Mouse (Mus musculus): ENCODE results near the gene Heatr5a. TPM values are rescaled to one million over a fixed set of nuclear protein-coding genes. Genes with fewer than 3 reads are reported as not detected.
A peak's percentile ranks its signal among the peaks of the same experiment; 100 is the strongest.

The Heatr5a gene
- polyA plus RNA-seq, 1 experiment from 2014 or later, result 12.1 TPM

GRCm38 (mm10) chr12:51871446-51872144 is 99.5 kb downstream of the Heatr5a start:
- Histone ChIP-seq H3K27ac (no peak overlapping the region), H3K27me3 (no peaks in the 10 kb centered on the region)
- 66% methylated on average over 11 of the region's 11 CpGs for WGBS

DNA sequence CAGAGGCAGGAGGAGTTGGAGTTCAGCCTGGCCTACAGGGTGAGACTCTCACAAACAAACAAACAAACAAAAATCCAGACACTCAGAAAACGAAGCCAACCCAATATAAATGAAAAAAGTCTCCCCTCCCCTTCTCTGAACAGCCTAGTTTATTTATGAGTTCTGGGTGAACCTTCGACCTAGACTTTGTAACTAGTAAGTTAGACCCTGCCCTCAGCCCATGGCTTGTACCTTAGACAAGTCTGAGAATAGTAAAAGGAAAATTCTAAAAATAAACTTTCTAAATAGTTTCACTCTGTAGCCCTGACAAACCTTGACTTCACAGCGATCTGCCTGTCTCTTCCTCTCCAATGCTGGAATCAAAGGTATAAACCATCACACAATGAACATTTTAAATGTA is 101.6 kb downstream of the Heatr5a start:
- Histone ChIP-seq H3K9ac (no peak overlapping the region), H3K4me1 (peaks cover 18% of the 10 kb centered on the region; the same call in 1 of the 2 replicates), H3K36me3 (peaks cover 9% of the 10 kb centered on the region), H3K4me3 (no peak overlapping the region), H3K4me2 (no peak overlapping the region), H3K9me3 (no peaks in the 10 kb centered on the region), H3K27me3 (no peaks in the 10 kb centered on the region), H3K27ac (no peak overlapping the region)
- no peak for ATAC-seq (ENCODE audit: insufficient number of reproducible peaks, low FRiP score, low TSS enrichment, low read depth)
- WGBS, result 52% methylated on average over 3 of the region's 3 CpGs

More at GRCm38 (mm10) chr12:51871446-51872144, 99.5 kb downstream of the Heatr5a start:
- H3K36me3 ChIP-seq, result peaks cover 15% of the 10 kb centered on the region
- H3K9me3 ChIP-seq, result no peaks in the 10 kb centered on the region
- H3K9ac ChIP-seq, result no peak overlapping the region
- no peaks in the 10 kb centered on the region for H3K4me1 ChIP-seq
- no peak overlapping the region for H3K4me3 ChIP-seq
- H3K4me2 ChIP-seq, result no peak overlapping the region
- ATAC-seq (ENCODE audit: insufficient number of reproducible peaks, low FRiP score, low TSS enrichment, low read depth), result no peak

- H3K4me3 ChIP-seq, result no peak overlapping the region
- ATAC-seq (ENCODE audit: insufficient number of reproducible peaks, low FRiP score, low TSS enrichment, low read depth), result no peak
- 81% methylated on average over 8 of the region's 8 CpGs for WGBS
- no peaks in the 10 kb centered on the region for H3K36me3 ChIP-seq
- H3K9ac ChIP-seq, result no peak overlapping the region
- H3K9me3 ChIP-seq, result no peaks in the 10 kb centered on the region
- H3K27ac ChIP-seq, result no peak overlapping the region
- no peaks in the 10 kb centered on the region for H3K27me3 ChIP-seq
- H3K4me2 ChIP-seq, result no peak overlapping the region
- peaks cover 19% of the 10 kb centered on the region; the same call in 1 of the 2 replicates for H3K4me1 ChIP-seq
Observed at GRCm38 (mm10) chr12:51867076-51867475, 104.0 kb downstream of the Heatr5a start.

GRCm38 (mm10) chr12:51866226-51866910 is 104.8 kb downstream of the Heatr5a start:
- H3K4me2 ChIP-seq, result no peak overlapping the region
- H3K27ac ChIP-seq, result peak overlapping the region; percentile 50
- H3K36me3 ChIP-seq, result no peaks in the 10 kb centered on the region
- no peak for ATAC-seq (ENCODE audit: insufficient number of reproducible peaks, low FRiP score, low TSS enrichment, low read depth)
- no peaks in the 10 kb centered on the region for H3K9me3 ChIP-seq
- H3K9ac ChIP-seq, result no peak overlapping the region
- no peaks in the 10 kb centered on the region for H3K27me3 ChIP-seq
- peaks cover 19% of the 10 kb centered on the region; the same call in 1 of the 2 replicates for H3K4me1 ChIP-seq
- no peak overlapping the region for H3K4me3 ChIP-seq
- WGBS, result 55% methylated on average over 13 of the region's 13 CpGs

DNA sequence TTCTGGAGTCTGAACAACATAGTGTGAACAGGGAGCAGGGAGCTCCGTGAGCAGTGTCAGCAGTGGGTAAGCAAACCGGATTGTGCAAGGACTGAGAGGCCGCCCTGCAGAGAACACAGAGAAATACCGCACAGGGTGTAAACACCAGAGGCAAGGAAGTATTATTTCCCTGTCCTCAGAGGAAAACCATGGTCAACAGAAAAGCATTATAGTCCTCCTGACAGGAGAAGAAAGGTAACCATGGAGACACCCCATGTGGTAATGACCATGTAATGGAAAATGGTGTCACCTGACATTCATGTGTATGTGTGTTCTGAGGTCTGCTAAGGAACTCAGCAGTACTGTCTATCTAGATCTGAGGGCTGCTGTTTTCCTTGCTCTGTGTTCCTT is 105.3 kb downstream of the Heatr5a start:
- Histone ChIP-seq H3K36me3 (no peaks in the 10 kb centered on the region), H3K4me1 (peaks cover 19% of the 10 kb centered on the region; the same call in 1 of the 2 replicates), H3K27me3 (no peaks in the 10 kb centered on the region), H3K27ac (peak overlapping the region; percentile 50), H3K9ac (no peak overlapping the region), H3K4me3 (no peak overlapping the region), H3K4me2 (no peak overlapping the region), H3K9me3 (no peaks in the 10 kb centered on the region)
- WGBS, result 34% methylated on average over 4 of the region's 4 CpGs
- ATAC-seq (ENCODE audit: insufficient number of reproducible peaks, low FRiP score, low TSS enrichment, low read depth), result no peak

- Histone ChIP-seq H3K27me3 (no peaks in the 10 kb centered on the region), H3K9me3 (no peaks in the 10 kb centered on the region), H3K4me1 (peaks cover 19% of the 10 kb centered on the region; the same call in 1 of the 2 replicates), H3K4me3 (no peak overlapping the region), H3K4me2 (no peak overlapping the region), H3K9ac (no peak overlapping the region), H3K27ac (no peak overlapping the region), H3K36me3 (no peaks in the 10 kb centered on the region)
- ATAC-seq (ENCODE audit: insufficient number of reproducible peaks, low FRiP score, low TSS enrichment, low read depth), result no peak
- 50% methylated on average over 9 of the region's 9 CpGs for WGBS
Observed at GRCm38 (mm10) chr12:51865061-51865789, 105.9 kb downstream of the Heatr5a start.

DNA sequence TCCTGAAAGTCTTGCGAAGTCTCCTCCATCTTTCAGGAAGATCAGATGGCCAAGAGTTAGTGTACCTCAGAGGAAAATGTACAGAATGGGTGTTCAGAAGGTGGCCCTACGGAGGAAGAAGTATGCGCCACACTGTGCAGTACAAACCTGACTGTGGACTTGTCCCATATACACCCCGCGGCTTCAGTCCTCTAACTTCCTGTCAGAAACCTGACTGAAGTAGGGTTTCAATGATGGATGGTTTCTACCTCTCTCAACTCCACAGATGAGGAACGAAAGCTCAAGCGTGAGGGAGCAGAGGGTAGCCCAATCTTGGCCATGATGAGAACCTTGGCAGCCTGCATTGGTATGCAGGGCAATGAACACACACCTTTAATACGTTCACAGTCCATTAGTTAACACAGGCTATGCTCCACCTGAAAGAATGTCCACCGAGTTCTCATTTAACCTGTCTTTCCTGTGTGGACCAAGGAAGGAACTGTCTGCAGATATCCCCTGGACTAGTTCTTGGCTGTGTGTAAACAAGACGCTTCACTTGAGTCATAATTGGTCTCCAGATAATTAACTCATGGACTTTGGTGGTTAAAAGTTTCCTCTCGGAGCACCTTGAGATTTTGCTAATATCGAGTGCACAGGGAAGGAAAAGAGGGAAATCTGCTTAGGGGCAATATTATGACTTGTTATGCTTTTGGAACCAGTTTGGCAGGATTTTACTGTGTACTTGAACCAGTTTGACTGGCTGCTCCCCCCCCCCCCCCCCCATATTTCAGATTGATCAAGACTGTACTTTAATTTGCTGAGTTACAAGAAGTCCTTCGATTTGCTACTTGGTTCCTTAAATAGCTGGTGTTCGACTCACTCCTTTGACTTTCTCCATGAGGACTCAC is 107.8 kb downstream of the Heatr5a start:
- ATAC-seq (ENCODE audit: insufficient number of reproducible peaks, low FRiP score, low TSS enrichment, low read depth), result no peak
- 74% methylated on average over 14 of the region's 14 CpGs for WGBS
- no peaks in the 10 kb centered on the region for H3K9me3 ChIP-seq

GRCm38 (mm10) chr12:51858134-51859028 is 112.7 kb downstream of the Heatr5a start:
- H3K9me3 ChIP-seq, result no peaks in the 10 kb centered on the region
- H3K4me2 ChIP-seq, result no peak overlapping the region
- H3K36me3 ChIP-seq, result no peaks in the 10 kb centered on the region
- no peaks in the 10 kb centered on the region for H3K4me1 ChIP-seq
- no peak overlapping the region for H3K4me3 ChIP-seq
- no peak for ATAC-seq (ENCODE audit: insufficient number of reproducible peaks, low FRiP score, low TSS enrichment, low read depth)
- no peak overlapping the region for H3K9ac ChIP-seq
- 66% methylated on average over 13 of the region's 13 CpGs for WGBS
- no peaks in the 10 kb centered on the region for H3K27me3 ChIP-seq
- H3K27ac ChIP-seq, result no peak overlapping the region

More for the DNA sequence above, 107.8 kb downstream of the Heatr5a start:
- no peaks in the 10 kb centered on the region for H3K27me3 ChIP-seq
- H3K4me1 ChIP-seq, result peaks cover 19% of the 10 kb centered on the region; the same call in 1 of the 2 replicates
- H3K36me3 ChIP-seq, result no peaks in the 10 kb centered on the region
- no peak overlapping the region for H3K9ac ChIP-seq
- H3K27ac ChIP-seq, result no peak overlapping the region
- no peak overlapping the region for H3K4me2 ChIP-seq
- no peak overlapping the region for H3K4me3 ChIP-seq

DNA sequence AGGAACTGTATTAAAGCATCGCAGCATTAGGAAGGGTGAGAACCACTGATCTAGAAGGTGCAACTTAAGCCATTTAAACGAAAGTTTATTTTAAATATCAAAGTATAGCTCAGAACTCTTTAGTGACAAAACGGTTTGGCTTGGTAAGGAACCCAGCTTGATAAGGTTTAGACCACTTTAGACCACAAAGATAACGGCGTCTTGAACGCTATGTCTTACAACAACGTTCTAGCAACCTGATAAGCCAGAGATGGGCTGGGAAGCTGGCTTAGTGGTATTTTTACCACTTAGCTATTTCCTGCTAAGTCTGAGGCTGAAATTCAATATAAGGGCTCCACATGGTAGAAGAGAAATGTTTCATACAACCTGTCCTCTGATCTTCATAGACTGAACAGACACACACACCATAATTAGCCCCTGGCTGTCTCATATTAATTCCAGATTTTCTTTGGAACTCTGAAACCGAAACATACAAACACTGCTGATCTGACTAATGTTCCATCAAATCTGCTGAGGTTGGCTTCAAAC is 114.3 kb downstream of the Heatr5a start:
- Histone ChIP-seq H3K4me1 (no peaks in the 10 kb centered on the region), H3K4me2 (no peak overlapping the region), H3K4me3 (no peak overlapping the region), H3K36me3 (no peaks in the 10 kb centered on the region), H3K9ac (no peak overlapping the region), H3K27me3 (no peaks in the 10 kb centered on the region), H3K9me3 (no peaks in the 10 kb centered on the region), H3K27ac (no peak overlapping the region)
- 81% methylated on average over 8 of the region's 8 CpGs for WGBS
- no peak for ATAC-seq (ENCODE audit: insufficient number of reproducible peaks, low FRiP score, low TSS enrichment, low read depth)

- ATAC-seq (ENCODE audit: insufficient number of reproducible peaks, low FRiP score, low TSS enrichment, low read depth), result no peak
- H3K9me3 ChIP-seq, result no peaks in the 10 kb centered on the region
- no peak overlapping the region for H3K4me3 ChIP-seq
- no peaks in the 10 kb centered on the region for H3K36me3 ChIP-seq
- WGBS, result 94% methylated on average over 2 of the region's 2 CpGs
- H3K27me3 ChIP-seq, result no peaks in the 10 kb centered on the region
- no peak overlapping the region for H3K9ac ChIP-seq
- no peak overlapping the region for H3K4me2 ChIP-seq
- no peak overlapping the region for H3K27ac ChIP-seq
- H3K4me1 ChIP-seq, result no peaks in the 10 kb centered on the region
Observed at GRCm38 (mm10) chr12:51855872-51856271, 115.2 kb downstream of the Heatr5a start.

Measured in limb, embryonic 15.5 days (tissue).